Mouse (Mus musculus) spleen, postnatal 10 days (tissue): ENCODE data around the gene Fam118a.
"Not testable (repeated sequence)": the region's sequence is repeated elsewhere in the genome, so short reads cannot be mapped to it uniquely, and the experiment has no call there.

Source experiments
- DNase-seq, 2 experiments: peaks; one replicate each; pipeline ENCODE4 v3.0.0; 2021 to 2022; ENCODE audit warnings: low spot score in 2 of 2

The Fam118a gene

DNA sequence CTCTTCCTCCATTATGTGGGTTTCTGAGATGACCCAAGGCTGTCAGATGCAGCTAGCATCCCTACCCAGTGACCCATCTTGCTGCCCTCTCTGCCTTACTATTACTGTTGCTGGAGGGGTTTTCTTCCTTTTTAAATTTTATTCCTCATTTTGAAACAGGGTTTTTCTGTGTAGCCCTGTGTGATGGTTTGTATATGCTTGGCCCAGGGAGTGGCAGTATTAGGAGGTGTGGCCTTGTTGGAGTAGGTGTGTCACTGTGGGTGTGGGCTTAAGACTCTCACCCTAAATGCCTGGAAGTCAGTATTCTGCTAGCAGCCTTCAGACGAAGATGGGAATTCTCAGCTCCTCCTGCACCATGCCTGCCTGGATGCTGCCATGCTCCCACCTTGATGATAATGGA is at the start of gene Fam118a:
Gene Fam118a (plus strand): TSS at position 301 of the 400 bp plus-strand sequence.
- DNase-seq, result not testable (repeated sequence)

DNA sequence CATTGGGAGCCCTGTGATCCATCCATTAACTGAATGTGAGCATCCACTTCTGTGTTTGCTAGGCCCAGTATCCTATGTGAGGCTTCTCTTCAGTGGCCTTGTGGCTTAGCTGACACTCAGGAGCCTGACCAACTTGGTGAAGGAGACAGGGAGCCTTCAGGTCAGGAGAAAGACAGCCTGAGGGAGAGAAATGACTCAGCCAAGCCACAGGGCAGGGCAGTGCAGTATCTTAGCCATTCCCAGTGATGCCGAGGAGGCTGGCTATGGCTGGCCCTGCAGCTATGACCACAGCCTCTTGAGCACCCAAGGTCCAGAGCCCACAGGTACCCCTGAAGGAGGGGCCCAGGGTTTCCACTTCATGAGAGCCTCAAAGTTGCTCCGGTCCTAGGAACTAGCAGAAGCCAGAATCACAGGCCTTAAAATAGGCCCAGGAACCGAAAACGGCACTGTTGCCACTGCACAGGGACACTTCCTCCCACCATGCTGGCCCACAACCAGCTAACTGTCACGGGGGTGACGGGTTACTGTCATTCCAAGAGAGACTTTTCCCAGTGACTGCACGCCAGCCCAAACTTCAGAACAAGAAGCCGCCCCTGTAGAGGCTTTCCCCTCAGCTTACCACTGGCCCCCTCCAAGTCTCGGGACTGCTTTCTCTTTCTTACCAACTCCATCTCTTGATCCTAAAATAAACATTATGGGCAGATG is 47.0 kb upstream of the Fam118a start:
- DNase-seq, result no peak

DNA sequence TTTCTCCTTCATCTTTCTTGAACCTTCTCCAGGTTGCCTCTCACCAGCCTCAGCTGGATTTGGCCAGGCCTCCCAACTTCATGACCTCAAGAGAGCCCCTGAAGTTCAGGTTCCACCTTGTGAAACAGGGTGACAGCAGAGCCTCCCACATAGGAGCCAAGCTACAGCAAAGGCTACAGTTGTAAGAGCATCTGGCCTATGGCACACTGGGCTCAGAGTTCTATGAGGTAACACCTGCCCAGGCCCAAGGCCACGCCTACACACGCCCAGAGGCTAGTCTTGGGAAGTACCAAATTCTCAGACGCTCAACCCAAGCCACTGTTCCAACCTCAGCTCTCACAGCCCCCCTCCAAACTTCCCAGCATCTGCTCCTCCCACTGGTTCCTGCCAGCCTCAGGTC is 45.9 kb upstream of the Fam118a start:
- no peak for DNase-seq

DNA sequence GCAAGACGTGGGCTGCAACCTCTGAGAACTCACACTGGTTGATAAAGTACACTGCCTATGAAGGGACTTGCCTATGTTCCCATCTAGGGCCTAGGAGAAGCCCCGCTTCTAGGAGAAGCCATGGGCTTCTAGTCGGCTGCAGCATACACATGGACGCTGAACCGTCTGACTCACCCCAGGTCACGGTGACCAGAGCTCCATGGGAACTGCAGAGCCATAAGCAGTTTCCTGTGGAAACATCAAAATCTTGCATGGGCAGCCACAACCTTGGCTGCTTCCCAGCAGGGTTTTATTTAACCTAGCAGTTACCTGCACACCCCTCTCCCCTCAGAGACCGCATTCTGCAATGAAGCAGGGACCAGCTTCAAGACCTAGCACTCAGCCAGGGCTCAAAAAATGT is 45.0 kb upstream of the Fam118a start:
- no peak for DNase-seq

DNA sequence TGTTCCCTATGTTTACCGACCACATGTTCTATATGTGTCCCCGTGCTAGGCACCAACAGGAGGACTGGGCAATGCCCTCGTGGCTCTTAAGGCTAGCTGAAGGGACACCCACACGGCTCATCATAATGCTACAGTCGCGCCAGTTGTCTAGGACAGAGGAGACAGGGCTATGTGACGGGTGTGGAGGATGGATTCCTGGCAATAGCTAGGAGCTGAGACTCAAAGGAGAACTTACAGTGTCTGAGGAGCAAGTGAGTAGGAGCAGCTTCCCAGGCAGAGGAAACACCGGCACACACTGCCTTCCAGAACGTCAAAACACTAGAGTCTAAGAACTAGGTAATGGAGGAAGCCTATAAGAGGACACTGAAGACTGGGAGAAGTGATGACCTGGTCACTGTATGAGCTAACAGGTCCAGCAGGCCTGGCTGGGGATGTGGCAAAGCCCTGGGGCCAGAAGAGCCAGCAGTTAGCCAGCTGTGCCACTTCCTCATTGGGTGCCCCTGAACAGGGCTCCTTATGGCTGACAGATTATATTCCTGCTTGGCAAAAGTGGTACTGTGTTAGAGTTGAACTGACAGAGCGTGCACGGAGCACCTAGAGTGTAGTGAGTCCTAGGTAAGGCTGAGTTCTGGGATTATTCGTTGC is 43.1 kb upstream of the Fam118a start:
- DNase-seq, result no peak

DNA sequence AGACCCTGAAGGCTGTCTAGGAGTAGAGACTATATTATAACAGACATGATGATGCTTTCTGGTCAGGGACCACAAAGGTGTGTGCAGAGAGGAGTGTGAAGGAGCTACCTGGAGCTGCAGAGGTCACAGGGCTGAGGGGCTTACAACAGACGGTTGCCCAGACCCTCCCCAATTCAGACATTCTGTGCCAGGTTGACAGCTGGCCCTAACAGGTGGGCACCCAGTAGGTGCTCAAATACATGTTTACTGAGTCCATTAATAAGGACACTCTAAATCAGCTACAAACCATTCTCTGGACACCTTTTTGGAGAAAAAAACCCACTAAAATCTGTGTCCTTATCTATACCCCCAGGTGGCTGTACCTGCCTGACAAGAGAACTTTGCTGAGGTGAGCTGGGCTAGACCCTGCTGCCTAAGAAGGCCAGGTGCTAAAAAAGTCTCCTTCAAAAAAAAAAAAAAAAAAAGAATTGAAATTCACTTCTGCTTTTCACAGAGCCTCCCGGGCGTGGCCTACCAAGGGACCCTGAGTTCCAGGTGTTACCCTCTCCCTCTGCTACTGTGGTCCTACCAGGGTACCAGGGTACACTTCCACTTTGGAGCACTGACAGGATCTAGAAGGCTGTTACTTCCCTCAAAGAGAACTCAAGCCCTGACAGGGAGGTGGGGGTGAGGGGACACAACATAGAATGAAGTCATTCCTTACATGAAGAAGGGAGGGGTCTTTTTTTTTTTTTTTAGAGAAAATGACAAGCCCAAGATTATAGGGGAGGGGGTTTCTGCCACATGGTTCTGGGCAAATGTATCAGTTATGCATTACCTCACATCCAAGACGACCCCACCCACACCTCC is 42.4 kb upstream of the Fam118a start:
- peak in 1 of 2 experiments; percentile 57 for DNase-seq

DNA sequence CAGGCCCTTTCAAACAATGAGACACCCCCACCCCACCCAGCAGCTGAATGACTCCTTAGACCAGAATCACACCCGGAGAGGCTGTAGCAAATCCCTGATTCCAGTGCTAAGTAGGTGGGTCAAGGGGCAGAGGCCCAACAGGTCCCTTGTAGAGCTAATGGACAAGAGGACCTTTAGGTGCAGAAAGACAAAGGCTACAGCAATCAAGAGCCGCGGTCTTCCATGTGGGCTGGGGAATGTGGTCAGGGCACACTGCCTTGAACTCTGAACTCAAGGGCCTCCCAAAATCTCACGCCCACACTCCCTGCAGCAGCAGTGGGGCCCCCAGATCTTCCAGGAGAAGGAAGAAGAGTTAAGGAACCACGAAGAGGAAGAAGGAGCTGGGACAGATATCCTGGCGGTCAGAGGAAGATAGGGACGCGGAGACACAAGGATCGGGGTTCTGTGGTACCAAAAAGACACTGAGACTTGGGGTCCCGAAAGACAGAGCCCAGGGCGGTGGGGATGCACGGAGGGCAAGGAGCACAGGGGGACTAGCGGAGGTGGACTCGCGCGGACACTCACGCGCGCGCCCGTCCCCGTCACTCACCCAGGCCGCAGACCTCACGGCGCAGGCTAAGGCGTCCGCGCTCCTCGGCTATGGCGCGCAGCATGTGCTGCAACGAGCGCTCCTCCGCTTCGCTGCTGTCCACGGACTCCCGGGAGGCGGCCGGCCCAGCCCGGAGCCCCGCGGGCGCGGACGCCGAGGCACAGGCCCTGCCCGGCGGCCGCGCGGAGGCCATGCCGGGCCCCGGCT is 41.5 kb upstream of the Fam118a start:
- DNase-seq, result peak in 1 of 2 experiments; percentile 53

DNA sequence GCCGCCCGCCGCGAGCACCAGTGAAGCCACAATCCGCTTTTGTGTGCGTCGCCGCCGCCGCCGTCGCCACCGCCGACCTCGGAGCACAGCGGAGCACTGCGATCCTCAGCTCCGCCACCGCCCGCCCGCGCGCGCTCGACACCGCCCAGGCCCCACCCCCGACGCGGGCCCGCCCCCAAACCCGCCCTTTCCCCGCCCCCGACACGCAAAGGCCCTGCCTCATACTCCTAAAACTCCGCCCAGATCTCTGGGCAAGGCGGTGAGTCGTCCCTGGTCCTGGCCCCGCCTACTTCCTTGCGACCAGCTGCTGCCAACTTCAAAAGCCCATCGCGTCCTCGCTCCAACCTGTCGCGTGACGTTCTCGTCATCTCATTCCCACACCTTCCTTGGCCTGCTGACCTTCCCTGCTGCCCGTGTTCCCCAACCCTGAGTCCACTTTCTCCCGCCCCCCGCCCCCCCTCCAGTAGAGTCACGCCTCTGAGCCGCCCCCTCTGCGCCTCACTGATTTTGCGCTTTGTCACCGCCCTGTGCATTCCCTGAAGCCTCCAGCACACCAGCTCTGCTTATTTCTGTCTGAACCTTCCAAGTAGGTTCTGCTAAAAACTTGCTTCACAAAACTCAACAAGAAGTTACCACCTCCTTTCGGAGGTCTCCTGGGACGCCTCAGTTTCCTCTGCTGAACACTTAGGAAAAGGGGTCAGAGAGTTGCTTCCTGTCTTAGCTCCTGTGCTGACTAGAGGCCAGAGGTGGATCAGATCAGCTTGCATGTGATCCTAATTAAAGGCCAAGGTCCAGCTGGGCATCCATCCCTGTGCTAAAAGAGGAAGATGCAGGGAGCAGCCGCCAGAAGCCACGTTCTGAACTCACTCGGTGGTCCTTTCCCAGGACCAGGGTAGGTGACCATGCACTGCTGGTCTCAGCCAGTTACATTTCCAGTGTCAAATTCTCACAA is 40.6 kb upstream of the Fam118a start, which contains the start of gene 5031439G07Rik:
Gene 5031439G07Rik (minus strand): TSS at position 678 of the 952 bp plus-strand sequence.
- peak; percentile 68 to 91 for DNase-seq

DNA sequence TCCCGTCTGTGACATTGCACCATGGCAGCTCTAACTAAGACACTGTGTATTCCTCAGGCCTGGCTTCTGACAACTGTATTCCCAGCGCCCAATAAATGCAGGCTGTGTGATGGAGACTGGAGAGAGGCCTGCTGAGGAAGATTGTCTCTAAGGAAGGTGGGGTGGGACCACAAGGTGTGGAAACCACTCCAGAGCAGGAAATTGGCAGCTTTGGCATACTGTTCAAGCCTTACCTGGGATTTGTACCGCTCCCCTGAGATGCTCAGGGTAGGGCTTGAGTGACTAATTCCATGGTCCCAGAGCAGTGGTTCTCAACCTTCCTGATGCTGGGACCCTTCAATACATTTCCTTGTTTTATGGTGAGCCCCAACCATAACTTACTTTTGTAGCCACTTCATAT is 39.6 kb upstream of the Fam118a start:
- DNase-seq, result no peak

DNA sequence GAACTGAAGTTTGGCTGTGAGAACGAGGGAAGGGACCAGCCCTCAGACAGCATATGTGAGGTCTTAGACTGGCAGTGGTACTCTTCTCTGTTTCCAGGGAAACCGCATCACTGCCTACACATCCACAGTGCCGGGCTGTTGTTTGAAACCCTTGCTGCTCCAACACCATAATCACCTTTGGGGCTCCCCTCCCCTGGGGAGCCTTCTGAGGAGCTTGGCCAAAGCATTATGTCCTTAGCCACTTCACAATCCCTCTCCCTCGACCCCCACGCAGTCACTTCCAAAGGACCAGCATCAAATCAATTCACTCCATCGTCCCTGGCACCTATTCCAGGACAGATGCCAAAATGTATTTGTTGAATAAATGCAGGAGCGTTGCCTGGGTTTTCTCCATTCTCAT is 39.0 kb upstream of the Fam118a start:
- no peak for DNase-seq

DNA sequence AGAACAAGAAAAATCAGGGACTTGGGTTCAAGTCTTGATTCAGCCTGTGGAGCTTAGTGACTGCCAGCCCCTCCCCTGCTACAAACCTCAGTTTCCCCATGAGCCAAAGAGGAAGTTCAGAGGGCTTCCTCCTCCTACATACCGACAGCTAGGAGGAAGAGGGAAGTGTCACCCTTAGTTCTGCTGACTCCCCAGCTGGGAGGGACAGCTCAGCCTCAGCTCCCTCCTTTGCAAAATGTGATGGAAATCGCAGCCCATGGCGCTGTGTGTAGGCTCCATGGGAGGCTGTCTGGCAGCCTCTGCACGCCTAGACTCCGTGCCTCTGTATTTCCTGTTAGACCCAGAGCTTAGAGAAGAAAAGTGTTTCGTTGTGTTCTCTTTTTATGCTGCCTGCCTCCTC is 34.2 kb upstream of the Fam118a start:
- no peak for DNase-seq

DNA sequence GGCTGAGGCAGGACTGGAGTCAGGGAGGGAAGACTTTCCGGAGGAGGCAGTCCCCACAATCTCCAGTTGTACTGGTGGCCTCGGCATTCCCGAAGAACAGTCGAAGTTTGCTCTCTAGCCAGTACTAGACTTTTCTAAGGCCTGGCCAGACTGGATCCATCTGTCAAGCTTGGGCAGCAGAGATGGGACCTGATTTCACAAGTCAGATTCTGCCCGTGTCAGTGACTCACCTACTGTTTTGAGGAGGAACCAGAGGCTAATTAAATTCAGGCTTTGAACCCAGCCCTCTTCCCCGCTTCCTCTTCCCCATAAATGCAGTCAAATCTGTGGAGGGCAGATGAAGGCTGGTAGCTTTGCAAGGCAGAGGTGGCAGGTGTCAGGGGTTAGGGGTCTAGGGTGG is 33.7 kb upstream of the Fam118a start:
- no peak for DNase-seq

DNA sequence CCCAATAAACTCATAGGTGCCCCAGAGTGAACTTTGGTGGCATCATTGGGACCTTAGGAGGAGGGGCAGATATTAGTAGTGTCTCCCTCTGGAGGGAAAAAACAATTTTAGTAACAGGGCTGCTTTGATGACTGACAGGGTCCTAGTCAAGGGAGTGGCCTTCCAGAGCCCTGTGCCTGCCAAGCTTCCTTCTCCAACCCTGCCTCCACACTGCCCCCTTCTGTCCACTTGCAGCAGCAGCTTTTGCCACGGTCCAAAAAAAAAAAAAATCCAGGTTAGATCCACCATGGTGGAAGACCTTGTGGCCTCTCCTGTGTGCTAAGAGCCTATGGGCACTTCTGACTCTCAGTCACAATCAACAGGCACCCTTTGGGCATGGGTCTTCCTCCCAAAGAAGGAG is 32.8 kb upstream of the Fam118a start:
- DNase-seq, result peak in 1 of 2 experiments; percentile 77

DNA sequence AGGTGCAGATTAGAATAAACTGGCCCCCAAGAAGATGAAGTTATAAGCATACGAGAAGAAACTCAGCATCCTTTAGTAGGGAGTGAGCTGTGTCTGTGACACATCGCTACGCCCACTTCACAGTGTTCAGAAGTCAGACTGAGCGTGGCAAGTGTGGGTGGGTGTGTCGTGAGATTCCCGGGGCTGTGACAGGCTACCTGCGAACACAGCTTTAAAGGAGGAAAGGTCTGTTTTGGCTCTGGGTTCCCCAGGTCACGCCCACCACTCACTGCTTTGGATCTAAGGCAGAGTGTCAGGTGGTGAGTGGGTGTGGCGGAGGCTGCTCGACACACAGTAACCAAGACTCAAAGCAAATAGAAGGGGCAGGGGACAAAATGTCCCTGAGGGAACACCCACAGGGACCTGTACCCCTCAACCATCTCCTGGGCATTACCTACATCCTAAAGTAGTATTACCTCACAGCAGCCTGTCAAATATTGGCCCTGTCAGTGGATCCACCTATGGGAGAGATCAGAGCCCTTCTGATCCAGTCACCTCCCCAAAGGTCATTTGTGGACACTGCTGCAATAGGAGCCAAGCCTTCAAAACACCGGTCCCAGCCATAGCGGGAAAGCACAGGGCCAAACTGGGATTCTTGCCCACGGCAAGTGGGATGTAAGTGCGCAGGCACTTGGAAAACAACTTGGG is 30.8 kb upstream of the Fam118a start:
- no peak for DNase-seq

DNA sequence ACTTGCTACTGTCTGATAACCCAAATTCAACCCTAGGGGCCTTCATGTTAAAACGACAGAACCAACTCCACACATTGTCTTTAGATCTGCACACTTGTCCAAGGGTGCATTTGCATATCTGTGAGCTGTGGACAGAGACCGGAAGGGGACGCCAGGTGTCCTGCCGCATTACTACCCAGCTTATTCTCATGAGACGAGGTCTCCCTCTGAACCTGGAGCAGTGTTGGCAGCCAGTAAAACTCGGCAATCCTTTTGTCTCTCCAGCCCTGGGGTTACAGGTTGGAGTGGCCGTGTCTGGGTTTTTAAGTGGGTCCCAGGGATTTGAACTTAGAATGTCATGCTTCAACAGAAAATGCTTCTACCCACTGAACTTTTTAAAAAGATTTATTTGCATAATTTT is 28.8 kb upstream of the Fam118a start:
- no peak for DNase-seq

DNA sequence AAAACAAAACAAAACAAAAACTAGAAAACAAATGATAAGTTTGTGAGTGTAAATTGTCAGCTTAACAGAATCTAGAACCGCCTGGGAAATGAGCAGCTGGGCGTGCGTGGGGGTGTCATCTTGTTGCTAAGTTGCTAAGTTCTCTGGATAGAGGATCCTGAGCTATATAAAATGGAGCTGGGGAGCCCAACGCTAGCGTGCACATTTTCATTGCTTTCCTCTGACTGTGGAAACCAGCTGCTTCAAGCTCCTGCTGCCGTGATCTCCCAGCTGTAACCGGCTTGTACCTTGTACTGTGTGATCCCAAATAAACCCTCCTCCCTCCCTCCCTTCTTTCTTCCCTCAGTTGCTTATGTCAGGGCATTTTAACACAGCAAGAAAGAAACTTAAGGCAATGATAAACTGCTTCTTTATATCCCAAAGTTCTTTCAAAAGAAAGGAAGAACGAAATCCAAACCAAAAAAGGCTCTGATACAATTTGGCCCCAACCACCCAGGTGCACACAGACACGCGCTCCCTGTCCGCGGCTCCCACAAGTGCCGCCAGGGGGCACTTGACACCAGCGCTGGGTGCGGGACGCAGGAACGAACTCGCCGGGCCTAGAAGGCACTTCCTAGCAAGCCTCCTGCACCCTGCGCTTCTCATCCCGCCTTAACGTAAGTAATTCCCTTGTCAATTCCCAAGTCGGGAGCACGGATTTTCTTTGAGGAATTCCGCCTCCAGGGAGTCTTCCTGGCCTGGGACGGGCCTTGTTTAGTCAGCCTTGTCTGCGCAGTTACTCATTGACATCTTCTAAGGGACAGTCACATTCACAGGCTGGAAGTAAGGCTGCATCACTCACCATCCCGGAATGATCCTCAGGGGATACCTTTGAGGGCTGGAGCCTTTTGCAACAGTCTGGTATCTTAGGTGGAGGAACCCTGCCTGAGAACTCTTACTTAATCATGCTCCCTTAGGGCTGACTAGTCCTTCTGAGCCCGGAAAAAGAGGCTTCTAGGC is 27.5 kb upstream of the Fam118a start:
- peak; percentile 61 to 84 for DNase-seq

DNA sequence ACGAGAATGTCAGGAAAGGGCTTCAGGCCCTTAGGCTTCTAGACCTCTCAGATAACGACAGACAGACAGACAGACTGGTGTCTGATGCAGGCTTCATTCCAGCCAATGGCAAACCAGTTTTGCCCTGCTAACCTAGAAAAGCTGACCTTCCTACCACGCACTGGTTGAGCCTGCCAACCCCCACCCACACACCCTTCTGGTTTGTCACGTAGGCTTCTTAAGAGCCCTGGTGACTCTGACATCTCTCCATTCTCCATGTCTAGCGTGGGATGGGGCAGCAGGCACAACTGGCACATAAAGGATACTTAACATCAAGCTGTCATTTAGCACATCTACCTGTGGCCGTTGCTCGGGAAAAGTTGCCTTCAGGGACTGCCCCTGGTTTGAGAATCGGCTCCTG is 19.1 kb upstream of the Fam118a start:
- no peak for DNase-seq

DNA sequence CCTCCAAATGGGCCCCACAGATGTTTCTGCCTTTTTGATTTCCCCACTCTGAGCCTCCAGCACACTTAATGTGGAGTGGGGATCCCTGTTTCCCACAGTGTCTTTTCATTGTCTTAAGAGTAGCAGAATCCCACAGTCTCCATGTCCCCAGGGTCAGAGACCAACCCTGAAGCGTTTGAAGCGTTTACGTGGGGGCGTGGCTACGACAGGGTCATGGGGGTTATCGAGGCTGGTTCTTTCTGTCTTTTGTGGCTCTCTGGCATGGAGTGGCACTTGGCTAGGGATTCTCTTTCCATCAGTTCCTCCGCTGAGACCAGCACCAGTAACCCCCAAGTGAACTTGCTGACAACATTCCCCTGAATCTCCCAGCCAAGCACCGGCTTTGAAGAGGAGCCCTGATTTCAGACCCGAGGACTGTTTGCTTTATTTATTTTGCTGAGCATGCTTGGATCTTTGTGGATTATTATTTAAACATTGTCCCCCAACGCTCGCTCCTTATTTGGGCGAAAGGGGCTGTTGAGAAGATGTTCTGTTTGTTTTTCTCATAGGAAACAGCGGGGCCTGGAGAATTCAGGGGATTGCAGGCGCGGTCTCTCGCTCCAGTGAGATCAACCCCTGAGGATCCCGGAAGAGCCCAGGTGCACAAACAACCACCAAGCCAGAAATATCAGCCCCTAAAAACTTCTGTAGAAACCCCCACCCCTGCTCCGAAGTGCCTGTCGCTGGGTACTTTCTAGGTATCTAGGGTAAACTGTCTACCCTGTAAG is 16.7 kb upstream of the Fam118a start:
- no peak for DNase-seq
